Mouse (Mus musculus) embryonic stem cell, embryonic (primary cell): Measurements from ENCODE around the gene March11.

Experiments
- CTCF ChIA-PET, 4 experiments: fragments of 300-600 bp in 2 of 4; fragments of 350-600 bp in 2 of 4; sonication (Branson Sonifier 250); formaldehyde crosslinking; loops; one replicate each; lab custom pipeline; 2022; ENCODE audit warnings: inconsistent platforms in 2 of 4; lab: Charles Lee
- POLR2A ChIA-PET, 4 experiments: fragments of 300-600 bp in 2 of 4; fragments of 350-600 bp in 2 of 4; sonication (Branson Sonifier 250); formaldehyde crosslinking; loops; one replicate each; lab custom pipeline; 2022; ENCODE audit warnings: antibody characterized with exemption in 4 of 4, inconsistent platforms in 1 of 4; lab: Charles Lee

March11 gene

GRCm38 (mm10) chr15:26308629-26309230 is at the start of gene March11:
TSS of gene March11 (plus strand) at chr15:26309048.
- POLR2A ChIA-PET: interaction anchor here in 1 of 4 experiments (0.8 kb wide), 1 partner anchor 325 kb away, joined by 3 read pairs; the partner anchor contains the start of gene Zfp622
- CTCF ChIA-PET: interaction anchor here in 3 of 4 experiments (0.6 to 1.2 kb wide), 3 partner anchors 10 to 503 kb away, joined by 3 to 4 read pairs (median 4); no protein-coding TSS in a partner anchor

GRCm38 (mm10) chr15:26262336-26262735 is 46.5 kb upstream of the March11 start:
- ChIA-PET CTCF (no interaction called here), POLR2A (no interaction called here)

- ChIA-PET POLR2A (no interaction called here), CTCF (no interaction called here)
These were observed 39.3 kb upstream of the March11 start for GRCm38 (mm10) chr15:26269596-26269995.

GRCm38 (mm10) chr15:26276035-26276511 is 32.8 kb upstream of the March11 start:
- ChIA-PET CTCF (interaction anchor here in 1 of 4 experiments (0.6 kb wide), 1 partner anchor 862 kb away, joined by 5 read pairs; no protein-coding TSS in a partner anchor), POLR2A (no interaction called here)

- ChIA-PET CTCF (interaction anchor here in 1 of 4 experiments (0.6 kb wide), 1 partner anchor 862 kb away, joined by 5 read pairs; no protein-coding TSS in a partner anchor), POLR2A (no interaction called here)
These were observed 32.2 kb upstream of the March11 start for GRCm38 (mm10) chr15:26276608-26277007.

- ChIA-PET CTCF (no interaction called here), POLR2A (no interaction called here)
These were observed 17.0 kb upstream of the March11 start for GRCm38 (mm10) chr15:26291871-26292270.

- ChIA-PET CTCF (interaction anchor here in 1 of 4 experiments (0.6 kb wide), 1 partner anchor 216 kb away, joined by 4 read pairs; no protein-coding TSS in a partner anchor), POLR2A (no interaction called here)
These were observed 16.0 kb upstream of the March11 start for GRCm38 (mm10) chr15:26292811-26293210.

- ChIA-PET POLR2A (no interaction called here), CTCF (no interaction called here)
These were observed 15.6 kb upstream of the March11 start for GRCm38 (mm10) chr15:26293215-26293614.

- ChIA-PET POLR2A (no interaction called here), CTCF (interaction anchor here in 1 of 4 experiments (1.1 kb wide), 1 partner anchor 10 kb away, joined by 4 read pairs; the partner anchor contains the start of gene March11)
These were observed 10.2 kb upstream of the March11 start for GRCm38 (mm10) chr15:26298668-26299067.

- POLR2A ChIA-PET: interaction anchor here in 1 of 4 experiments (0.8 kb wide), 1 partner anchor 325 kb away, joined by 3 read pairs; the partner anchor contains the start of gene Zfp622
- CTCF ChIA-PET: no interaction called here
These were observed 563 bp downstream of the March11 start for GRCm38 (mm10) chr15:26309291-26309931.

GRCm38 (mm10) chr15:26319866-26320265 is 11.0 kb downstream of the March11 start:
- CTCF ChIA-PET: interaction anchor here in 1 of 4 experiments (0.6 kb wide), 1 partner anchor 1353 kb away, joined by 14 read pairs; no protein-coding TSS in a partner anchor
- POLR2A ChIA-PET: interaction anchor here in 1 of 4 experiments (0.9 kb wide), 1 partner anchor 15 kb away, joined by 4 read pairs; no protein-coding TSS in a partner anchor

- ChIA-PET POLR2A (interaction anchor here in 1 of 4 experiments (0.9 kb wide), 1 partner anchor 16 kb away, joined by 4 read pairs; no protein-coding TSS in a partner anchor), CTCF (no interaction called here)
These were observed 11.6 kb downstream of the March11 start for GRCm38 (mm10) chr15:26320402-26320801.

GRCm38 (mm10) chr15:26322804-26323203 is 14.0 kb downstream of the March11 start:
- ChIA-PET POLR2A (interaction anchor here in 1 of 4 experiments (0.7 kb wide), 1 partner anchor 339 kb away, joined by 3 read pairs; the partner anchor contains the start of gene Zfp622), CTCF (no interaction called here)

GRCm38 (mm10) chr15:26327157-26327556 is 18.3 kb downstream of the March11 start:
- ChIA-PET POLR2A (no interaction called here), CTCF (interaction anchor here in 1 of 4 experiments (0.6 kb wide), 1 partner anchor 38 kb away, joined by 11 read pairs; no protein-coding TSS in a partner anchor)

GRCm38 (mm10) chr15:26335791-26336190 is 26.9 kb downstream of the March11 start:
- ChIA-PET POLR2A (no interaction called here), CTCF (no interaction called here)

GRCm38 (mm10) chr15:26337775-26338174 is 28.9 kb downstream of the March11 start:
- POLR2A ChIA-PET: no interaction called here
- CTCF ChIA-PET: no interaction called here

- CTCF ChIA-PET: no interaction called here
- POLR2A ChIA-PET: no interaction called here
These were observed 29.5 kb downstream of the March11 start for GRCm38 (mm10) chr15:26338343-26338742.

GRCm38 (mm10) chr15:26340490-26340889 is 31.6 kb downstream of the March11 start:
- ChIA-PET POLR2A (no interaction called here), CTCF (interaction anchor here in 1 of 4 experiments (0.6 to 0.7 kb wide), 2 partner anchors 10 to 345 kb away, joined by 5 to 7 read pairs; no protein-coding TSS in a partner anchor)

- ChIA-PET POLR2A (no interaction called here), CTCF (interaction anchor here in 1 of 4 experiments (0.6 to 0.7 kb wide), 3 partner anchors 10 to 413 kb away, joined by 3 to 7 read pairs (median 5); no protein-coding TSS in a partner anchor)
These were observed 32.1 kb downstream of the March11 start for GRCm38 (mm10) chr15:26340966-26341365.
